Mouse (Mus musculus) liver, embryonic 14.5 days (tissue): ENCODE measurements at regions not wholly inside any gene's neighbourhood (a gene's known extent, or its start where the extent isn't known, plus 50 kb on each side); places are given as distances from the start of the nearest gene placed in this dataset.

Experiments used
- ATAC-seq: fragments of 200-750 bp; cut with Nextera tagmentation; 2 replicates; pipeline ENCODE4 v1.8.0; 2017; ENCODE audit warnings: moderate number of reproducible peaks, mild to moderate bottlenecking, moderate library complexity; ENCODE audit not compliant: insufficient read depth
- DNase-seq, 3 experiments: peaks; one replicate each; pipeline ENCODE4 v3.0.0-alpha.2; 2012 to 2013; ENCODE audit warnings: low read depth in 3 of 3, low spot score in 3 of 3
- H3K27ac ChIP-seq: fragments of 300-500 bp; sonication (generic); 2 replicates; pipeline ENCODE4 v1.5.1; 2014; ENCODE audit warnings: moderate library complexity, mild to moderate bottlenecking, control low read depth, inconsistent platforms
- H3K27me3 ChIP-seq: fragments of 300-500 bp; sonication (generic); 2 replicates; pipeline ENCODE4 v1.6.1; 2014; ENCODE audit warnings: mild to moderate bottlenecking, low read length, moderate library complexity; ENCODE audit not compliant: control insufficient read depth, insufficient read depth
- H3K36me3 ChIP-seq: fragments of 300-500 bp; sonication (generic); replicated peaks from 2 replicates; pipeline ENCODE4 v1.6.1; 2014; ENCODE audit warnings: low read depth; ENCODE audit not compliant: control insufficient read depth, insufficient read depth
- H3K4me1 ChIP-seq, 2 experiments: fragments of 200-500 bp in 1 of 2; fragments of 300-500 bp in 1 of 2; sonication (generic) in 1 of 2; replicated peaks; 2 replicates each; pipeline ENCODE4 v1.6.1; 2012 to 2014; ENCODE audit warnings: antibody characterized with exemption in 1 of 2, inconsistent platforms in 1 of 2, low read length in 1 of 2; ENCODE audit not compliant: control insufficient read depth in 2 of 2, insufficient read depth in 2 of 2
- H3K4me2 ChIP-seq: fragments of 300-500 bp; sonication (generic); 2 replicates; pipeline ENCODE4 v1.6.1; 2014; ENCODE audit warnings: low read depth, mild to moderate bottlenecking, control low read depth, moderate library complexity
- H3K4me3 ChIP-seq, 2 experiments: fragments of 200-500 bp in 1 of 2; fragments of 300-500 bp in 1 of 2; sonication (generic) in 1 of 2; 2 replicates each; pipeline ENCODE4 v1.5.1; 2012 to 2014; ENCODE audit warnings: low read depth in 2 of 2, low read length in 2 of 2, mild to moderate bottlenecking in 2 of 2, control low read depth in 1 of 2, inconsistent platforms in 1 of 2, moderate library complexity in 1 of 2; ENCODE audit not compliant: insufficient read depth in 1 of 2
- H3K9ac ChIP-seq: fragments of 300-500 bp; sonication (generic); replicated peaks from 2 replicates; pipeline ENCODE4 v1.6.1; 2014; ENCODE audit warnings: mild to moderate bottlenecking, control low read depth, moderate library complexity
- H3K9me3 ChIP-seq: fragments of 300-500 bp; sonication (generic); 2 replicates; pipeline ENCODE4 v1.6.1; 2016; ENCODE audit warnings: low read length, mixed read lengths; ENCODE audit not compliant: control insufficient read depth
- CTCF ChIP-seq: IDR thresholded peaks from 2 replicates; pipeline ENCODE4 v1.5.1; 2016; ENCODE audit warnings: antibody characterized with exemption, low read depth, control low read depth
- EP300 ChIP-seq: IDR thresholded peaks from 2 replicates; pipeline ENCODE4 v1.6.1; 2016; ENCODE audit warnings: antibody characterized with exemption, low read depth
- WGBS: fragments of 180-500 bp; shearing (Covaris S2); extraction: QIAGEN DNeasy Blood & Tissue Kit; methylation state at CpG from one replicate; pipeline ENCODE4 v1.1.7; 2014; ENCODE audit not compliant: insufficient replicate concordance; 5-methylcytosine and 5-hydroxymethylcytosine counted together

- no peak overlapping the region for H3K9ac ChIP-seq
- TF ChIP-seq CTCF (no peak), EP300 (no peak)
Observed at GRCm38 (mm10) chr5:133970421-133970914, 129.0 kb upstream of the Castor2 start.

GRCm38 (mm10) chr5:133963301-133963700 is 136.2 kb upstream of the Castor2 start:
- Histone ChIP-seq H3K36me3 (no peaks in the 10 kb centered on the region), H3K9ac (no peak overlapping the region), H3K9me3 (no peaks in the 10 kb centered on the region), H3K4me1 (no peaks in the 10 kb centered on the region), H3K4me2 (no peak overlapping the region), H3K27ac (no peak overlapping the region), H3K4me3 (no peak overlapping the region), H3K27me3 (no peaks in the 10 kb centered on the region)
- ATAC-seq (no peak), DNase-seq (no peak)
- 67% methylated on average over 5 of the region's 5 CpGs for WGBS
- TF ChIP-seq EP300 (no peak), CTCF (no peak)

More at GRCm38 (mm10) chr5:133970421-133970914, 129.0 kb upstream of the Castor2 start:
- no peaks in the 10 kb centered on the region for H3K9me3 ChIP-seq
- no peaks in the 10 kb centered on the region for H3K36me3 ChIP-seq
- DNase-seq (no peak), ATAC-seq (no peak)
- no peak overlapping the region for H3K27ac ChIP-seq
- no peaks in the 10 kb centered on the region for H3K27me3 ChIP-seq
- no peak overlapping the region for H3K4me2 ChIP-seq
- WGBS, result 58% methylated on average over 12 of the region's 12 CpGs
- H3K4me3 ChIP-seq, result no peak overlapping the region
- H3K4me1 ChIP-seq, result no peaks in the 10 kb centered on the region

- DNase-seq (no peak), ATAC-seq (no peak)
- no peak for TF ChIP-seq EP300
- TF ChIP-seq CTCF, result no peak
- no peaks in the 10 kb centered on the region for H3K36me3 ChIP-seq
- no peak overlapping the region for H3K27ac ChIP-seq
- H3K9me3 ChIP-seq, result no peaks in the 10 kb centered on the region
- no peaks in the 10 kb centered on the region for H3K4me1 ChIP-seq
- 36% methylated on average over 3 of the region's 3 CpGs for WGBS
- H3K4me2 ChIP-seq, result no peak overlapping the region
- no peaks in the 10 kb centered on the region for H3K27me3 ChIP-seq
- no peak overlapping the region for H3K4me3 ChIP-seq
- H3K9ac ChIP-seq, result no peak overlapping the region
Observed at GRCm38 (mm10) chr5:133940841-133941240, 158.7 kb upstream of the Castor2 start.

- H3K4me3 ChIP-seq, result no peak overlapping the region
- no peaks in the 10 kb centered on the region for H3K9me3 ChIP-seq
- H3K27ac ChIP-seq, result no peak overlapping the region
- no peaks in the 10 kb centered on the region for H3K27me3 ChIP-seq
- no peak for TF ChIP-seq EP300
- no peak for TF ChIP-seq CTCF
- 58% methylated on average over 2 of the region's 2 CpGs for WGBS
- no peak overlapping the region for H3K4me2 ChIP-seq
- DNase-seq (no peak), ATAC-seq (no peak)
- H3K36me3 ChIP-seq, result no peaks in the 10 kb centered on the region
- H3K4me1 ChIP-seq, result no peaks in the 10 kb centered on the region
- no peak overlapping the region for H3K9ac ChIP-seq
Observed at GRCm38 (mm10) chr5:133940030-133940429, 159.5 kb upstream of the Castor2 start.

- 57% methylated on average over 9 of the region's 9 CpGs for WGBS
Observed at GRCm38 (mm10) chr5:133937967-133938918, 161.3 kb upstream of the Castor2 start.

More at GRCm38 (mm10) chr5:133937967-133938918, 161.3 kb upstream of the Castor2 start:
- Histone ChIP-seq H3K4me3 (no peak overlapping the region), H3K27ac (no peak overlapping the region), H3K9me3 (no peaks in the 10 kb centered on the region), H3K27me3 (no peaks in the 10 kb centered on the region), H3K9ac (no peak overlapping the region), H3K4me1 (no peaks in the 10 kb centered on the region), H3K36me3 (no peaks in the 10 kb centered on the region), H3K4me2 (no peak overlapping the region)
- ATAC-seq (no peak), DNase-seq (no peak)
- no peak for TF ChIP-seq EP300
